In genomic region chr16:31521786-31522185, GRCm38 (mm10) we compare ENCODE assay signal across 30 mouse cellular contexts.
"Had no signal": no experiment of that assay in that cellular context is flagged by ENCODE, and none has a peak within 500 bp of the region (broad histone marks: within the 10 kb centered on the region; RNA-seq: fewer than 3 reads in every experiment).

No protein-coding gene starts in this region.

- ATAC-seq: lung, postnatal 0 days; midbrain, embryonic 13.5 days; midbrain, embryonic 15.5 days; midbrain, embryonic 16.5 days had no signal

- H3K4me2 ChIP-seq: limb, embryonic 12.5 days; limb, embryonic 13.5 days; limb, embryonic 15.5 days; liver, embryonic 11.5 days; liver, embryonic 13.5 days; liver, embryonic 15.5 days; lung, embryonic 14.5 days; lung, embryonic 15.5 days; midbrain, embryonic 11.5 days; midbrain, embryonic 12.5 days; midbrain, embryonic 13.5 days; midbrain, embryonic 15.5 days; neural tube, embryonic 12.5 days; neural tube, embryonic 13.5 days had no signal

- H3K27me3 ChIP-seq: limb, embryonic 12.5 days; limb, embryonic 13.5 days; limb, embryonic 15.5 days; lung, embryonic 15.5 days; midbrain, embryonic 15.5 days; neural tube, embryonic 12.5 days; neural tube, embryonic 13.5 days had no signal

- H3K27ac ChIP-seq: left cerebral cortex, adult 2 months; limb, embryonic 10.5 days; limb, embryonic 12.5 days; limb, embryonic 13.5 days; limb, embryonic 15.5 days; liver, embryonic 13.5 days; liver, embryonic 14.5 days; liver, embryonic 15.5 days; lung, embryonic 15.5 days; macrophage; midbrain, embryonic 10.5 days; midbrain, embryonic 12.5 days; midbrain, embryonic 13.5 days; midbrain, embryonic 15.5 days; neural tube, embryonic 12.5 days; neural tube, embryonic 13.5 days had no signal

- H3K4me1 ChIP-seq: limb, embryonic 15.5 days; liver, embryonic 13.5 days; liver, embryonic 15.5 days; megakaryocyte, embryonic 14.5 days; midbrain, embryonic 12.5 days; neural tube, embryonic 12.5 days had no signal

- H3K9ac ChIP-seq: limb, embryonic 12.5 days; limb, embryonic 13.5 days; limb, embryonic 15.5 days; liver, embryonic 13.5 days; liver, embryonic 14.5 days; liver, embryonic 15.5 days; lung, embryonic 14.5 days; lung, embryonic 15.5 days; midbrain, embryonic 12.5 days; midbrain, embryonic 13.5 days; midbrain, embryonic 15.5 days; neural tube, embryonic 12.5 days; neural tube, embryonic 13.5 days had no signal

- H3K9me3 ChIP-seq: limb, embryonic 10.5 days; limb, embryonic 12.5 days; limb, embryonic 15.5 days; liver, embryonic 13.5 days; liver, embryonic 15.5 days; lung, embryonic 15.5 days; midbrain, embryonic 10.5 days; midbrain, embryonic 12.5 days; midbrain, embryonic 15.5 days; neural tube, embryonic 13.5 days had no signal

- H3K36me3 ChIP-seq: limb, embryonic 10.5 days; limb, embryonic 12.5 days; limb, embryonic 13.5 days; limb, embryonic 15.5 days; liver, embryonic 13.5 days; liver, embryonic 15.5 days; lung, embryonic 15.5 days; midbrain, embryonic 10.5 days; midbrain, embryonic 12.5 days; midbrain, embryonic 13.5 days; midbrain, embryonic 15.5 days; neural tube, embryonic 12.5 days; neural tube, embryonic 13.5 days had no signal

- H3K4me3 ChIP-seq: left cerebral cortex, adult 2 months; limb, embryonic 10.5 days; limb, embryonic 12.5 days; limb, embryonic 13.5 days; limb, embryonic 15.5 days; liver, embryonic 13.5 days; liver, embryonic 15.5 days; lung, embryonic 15.5 days; midbrain, embryonic 10.5 days; midbrain, embryonic 12.5 days; midbrain, embryonic 13.5 days; midbrain, embryonic 15.5 days; myocyte; neural tube, embryonic 12.5 days; neural tube, embryonic 13.5 days had no signal

- DNase-seq: left cerebral cortex, postnatal 4 days; liver, embryonic 13.5 days; lung, adult 18-20 months; lung, adult 2 months; lung, embryonic 14.5 days; lung, postnatal 10 days; lung, postnatal 14 days; lung, postnatal 36 days; lung, postnatal 4 days had no signal
